Mouse (Mus musculus) CH12.LX (cell line): ENCODE measurements around the gene Plekhb1.

ENCODE experiments used
- CHD1 ChIP-seq: IDR thresholded peaks from 2 replicates; pipeline ENCODE4 v1.6.1; 2012; ENCODE audit warnings: low read depth, low read length, improper control_type of control experiment, inconsistent platforms
- CTCF ChIP-seq, 2 experiments: IDR thresholded peaks in 1 of 2; conservative IDR thresholded peaks in 1 of 2; 2 replicates each; pipeline ENCODE4 v1.5.1; 2011 to 2012; ENCODE audit warnings: low read depth in 2 of 2, low read length in 2 of 2, improper control_type of control experiment in 1 of 2, inconsistent platforms in 1 of 2, mild to moderate bottlenecking in 1 of 2, moderate library complexity in 1 of 2
- MAZ ChIP-seq: IDR thresholded peaks from 2 replicates; pipeline ENCODE4 v1.6.1; 2012; ENCODE audit warnings: low read depth, mild to moderate bottlenecking, inconsistent platforms, low read length, improper control_type of control experiment, moderate library complexity
- MEF2A ChIP-seq: IDR thresholded peaks from 2 replicates; pipeline ENCODE4 v1.6.1; 2014; ENCODE audit warnings: low read depth, mild to moderate bottlenecking, inconsistent platforms, low read length, improper control_type of control experiment, borderline replicate concordance
- MYC ChIP-seq: IDR thresholded peaks from 2 replicates; pipeline ENCODE4 v1.6.1; 2011; ENCODE audit warnings: low read depth, mild to moderate bottlenecking, improper control_type of control experiment, low read length
- NRF1 ChIP-seq: IDR thresholded peaks from 2 replicates; pipeline ENCODE4 v1.6.1; 2014; ENCODE audit warnings: low read depth, mild to moderate bottlenecking, inconsistent platforms, low read length, improper control_type of control experiment, moderate library complexity
- POLR2A ChIP-seq: IDR thresholded peaks from 2 replicates; pipeline ENCODE4 v1.6.1; 2011; ENCODE audit warnings: low read depth, mild to moderate bottlenecking, improper control_type of control experiment, low read length
- POLR2AphosphoS2 ChIP-seq: IDR thresholded peaks from 2 replicates; pipeline ENCODE4 v1.6.1; 2011; ENCODE audit warnings: low read depth, low read length, improper control_type of control experiment
- SIN3A ChIP-seq: IDR thresholded peaks from 2 replicates; pipeline ENCODE4 v1.6.1; 2012; ENCODE audit warnings: low read length, improper control_type of control experiment, inconsistent platforms
- USF1 ChIP-seq: IDR thresholded peaks from 2 replicates; pipeline ENCODE4 v1.6.1; 2014; ENCODE audit warnings: low read depth, mild to moderate bottlenecking, inconsistent platforms, low read length, improper control_type of control experiment
- ZMIZ1 ChIP-seq: IDR thresholded peaks from 2 replicates; pipeline ENCODE4 v1.6.1; 2012; ENCODE audit warnings: low read depth, mild to moderate bottlenecking, inconsistent platforms, low read length, improper control_type of control experiment
- ZNF384 ChIP-seq: IDR thresholded peaks from 2 replicates; pipeline ENCODE4 v1.6.1; 2012; ENCODE audit warnings: low read depth, low read length, improper control_type of control experiment, inconsistent platforms

GRCm38 (mm10) chr7:100684081-100684480 lies 21.9 kb upstream of the Plekhb1 start:
- TF ChIP-seq ZNF384 (no peak), CHD1 (no peak), CTCF (conservative IDR thresholded peaks at IDR 0.05 in 1 of 2, IDR thresholded peaks at IDR 0.05 in 1 of 2; ENCODE audit: low read depth in 2 of 2, low read length in 2 of 2) (no peak), ZMIZ1 (no peak), POLR2A (no peak), SIN3A (no peak), POLR2AphosphoS2 (no peak), NRF1 (no peak), USF1 (no peak), MEF2A (no peak), MAZ (no peak), MYC (no peak)
